Comparison of ENCODE assay signal across 8 mouse cellular contexts in genomic region chr9:14866957-14867356, GRCm38 (mm10). TPM values are rescaled to one million over a fixed set of nuclear protein-coding genes. Genes with fewer than 3 reads are reported as not detected.
DNase-seq lines count a peak whose midpoint lies in the region; ATAC-seq and TF ChIP-seq lines count a peak whose summit lies in the region.

No protein-coding gene starts in this region.

- in situ Hi-C loops in ES-E14 (cut with MboI; ENCODE audit: low sequenced_read_pairs in 2 of 2, unreplicated experiment in 2 of 2), result loop anchor here (10.0 to 25.0 kb wide), 2 partner anchors 145 to 148 kb away; no protein-coding TSS in a partner anchor

- DNase-seq in heart, adult 2 months, result peak in 1 of 2 experiments; percentile 28
- peak; percentile 29 for DNase-seq in ES-E14 (ENCODE audit: low read depth, low spot score)
- DNase-seq in liver, embryonic 14.5 days (ENCODE audit: low read depth in 3 of 3, low spot score in 3 of 3), result peak in 1 of 3 experiments; percentile 15
- peak; percentile 81 for DNase-seq in thymus, postnatal 25 days

- no peaks in the 10 kb centered on the region for H3K79me2 ChIP-seq in heart, adult 2 months (replicated peaks; ENCODE audit: control insufficient read depth, insufficient read depth, low read length)

- H3K4me3 ChIP-seq in heart, adult 2 months, result no peak overlapping the region
- H3K4me3 ChIP-seq in heart, embryonic 12.5 days, result no peak overlapping the region
- H3K4me3 ChIP-seq in ES-E14 (ENCODE audit: insufficient read depth in 1 of 2, low read depth in 1 of 2, low read length in 2 of 2, poor library complexity in 1 of 2, severe bottlenecking in 1 of 2), result no peak overlapping the region
- no peak overlapping the region for H3K4me3 ChIP-seq in embryonic fibroblast, embryonic 13.5 days (ENCODE audit: insufficient read depth, low read length)
- H3K4me3 ChIP-seq in kidney, embryonic 14.5 days (ENCODE audit: low read length), result no peak overlapping the region
- no peak overlapping the region for H3K4me3 ChIP-seq in liver, embryonic 14.5 days (ENCODE audit: insufficient read depth in 1 of 2, low read depth in 2 of 2, low read length in 2 of 2)
- no peak overlapping the region for H3K4me3 ChIP-seq in neural tube, embryonic 14.5 days (ENCODE audit: low read depth, low read length)

- H3K27me3 ChIP-seq in heart, adult 2 months (ENCODE audit: control insufficient read depth, insufficient read depth, low read length), result peaks cover 1% of the 10 kb centered on the region; the same call in 1 of the 2 replicates
- peaks cover 28% of the 10 kb centered on the region for H3K27me3 ChIP-seq in heart, embryonic 12.5 days (replicated peaks)
- no peaks in the 10 kb centered on the region for H3K27me3 ChIP-seq in kidney, embryonic 14.5 days (ENCODE audit: control insufficient read depth, insufficient read depth, low read length)
- peaks cover 5% of the 10 kb centered on the region for H3K27me3 ChIP-seq in liver, embryonic 14.5 days (ENCODE audit: control insufficient read depth, insufficient read depth, low read length)
- no peaks in the 10 kb centered on the region for H3K27me3 ChIP-seq in neural tube, embryonic 14.5 days (ENCODE audit: control insufficient read depth, insufficient read depth, low read length)

- no peak overlapping the region for H3K9ac ChIP-seq in heart, adult 2 months (ENCODE audit: low read depth, low read length)
- no peak overlapping the region for H3K9ac ChIP-seq in heart, embryonic 12.5 days
- H3K9ac ChIP-seq in ES-E14 (ENCODE audit: insufficient read depth, low read depth, low read length, poor library complexity, severe bottlenecking), result no peak overlapping the region
- no peak overlapping the region for H3K9ac ChIP-seq in kidney, embryonic 14.5 days (ENCODE audit: low read depth, low read length)
- H3K9ac ChIP-seq in liver, embryonic 14.5 days (replicated peaks), result no peak overlapping the region
- H3K9ac ChIP-seq in neural tube, embryonic 14.5 days (replicated peaks; ENCODE audit: low read depth, low read length), result no peak overlapping the region

- intact Hi-C loops in heart, adult 2 months (cut with DNase I), result loop anchor here (1.0 to 5.0 kb wide), 2 partner anchors 148 to 345 kb away; no protein-coding TSS in a partner anchor

- H3K27ac ChIP-seq in heart, adult 2 months, result no peak overlapping the region
- no peak overlapping the region for H3K27ac ChIP-seq in heart, embryonic 12.5 days (ENCODE audit: poor library complexity, severe bottlenecking)
- no peak overlapping the region for H3K27ac ChIP-seq in ES-E14 (ENCODE audit: insufficient read depth, low read depth, low read length, poor library complexity, severe bottlenecking)
- no peak overlapping the region for H3K27ac ChIP-seq in embryonic fibroblast, embryonic 13.5 days (ENCODE audit: insufficient read depth, low read length)
- H3K27ac ChIP-seq in kidney, embryonic 14.5 days (ENCODE audit: low read depth, low read length), result no peak overlapping the region
- H3K27ac ChIP-seq in liver, embryonic 14.5 days, result no peak overlapping the region
- H3K27ac ChIP-seq in neural tube, embryonic 14.5 days (ENCODE audit: low read depth, low read length), result no peak overlapping the region

- no peaks in the 10 kb centered on the region for H3K4me1 ChIP-seq in heart, adult 2 months (ENCODE audit: control insufficient read depth, insufficient read depth, low read length)
- no peaks in the 10 kb centered on the region for H3K4me1 ChIP-seq in heart, embryonic 12.5 days (replicated peaks)
- peaks cover 2 to 5% of the 10 kb centered on the region in 2 experiments; a peak in 1 of 4 replicates for H3K4me1 ChIP-seq in ES-E14 (ENCODE audit: control insufficient read depth in 2 of 2, insufficient read depth in 2 of 2, low read length in 2 of 2, poor library complexity in 1 of 2)
- no peaks in the 10 kb centered on the region for H3K4me1 ChIP-seq in embryonic fibroblast, embryonic 13.5 days (ENCODE audit: control insufficient read depth, insufficient read depth, low read length)
- H3K4me1 ChIP-seq in kidney, embryonic 14.5 days (ENCODE audit: control insufficient read depth, insufficient read depth, low read length), result no peaks in the 10 kb centered on the region
- no peaks in the 10 kb centered on the region for H3K4me1 ChIP-seq in liver, embryonic 14.5 days (replicated peaks; ENCODE audit: control insufficient read depth in 2 of 2, insufficient read depth in 2 of 2, low read length in 1 of 2)
- peaks cover under 1% of the 10 kb centered on the region; the same call in 1 of the 2 replicates for H3K4me1 ChIP-seq in neural tube, embryonic 14.5 days (ENCODE audit: control insufficient read depth, insufficient read depth, low read length)

- H3K36me3 ChIP-seq in heart, adult 2 months (ENCODE audit: control insufficient read depth, insufficient read depth, low read length), result no peaks in the 10 kb centered on the region
- no peaks in the 10 kb centered on the region for H3K36me3 ChIP-seq in heart, embryonic 12.5 days
- H3K36me3 ChIP-seq in ES-E14 (ENCODE audit: control insufficient read depth, insufficient read depth, low read length, poor library complexity, severe bottlenecking), result no peaks in the 10 kb centered on the region
- no peaks in the 10 kb centered on the region for H3K36me3 ChIP-seq in kidney, embryonic 14.5 days (ENCODE audit: control insufficient read depth, insufficient read depth, low read length)
- no peaks in the 10 kb centered on the region for H3K36me3 ChIP-seq in liver, embryonic 14.5 days (replicated peaks; ENCODE audit: control insufficient read depth, insufficient read depth, low read depth)
- H3K36me3 ChIP-seq in neural tube, embryonic 14.5 days (ENCODE audit: control insufficient read depth, insufficient read depth, low read length), result no peaks in the 10 kb centered on the region

- WGBS in heart, adult 2 months, result 18% methylated on average over 7 of the region's 7 CpGs
- 27% methylated on average over 7 of the region's 7 CpGs for WGBS in heart, embryonic 12.5 days
- 28% methylated on average over 7 of the region's 7 CpGs for WGBS in kidney, embryonic 14.5 days
- 18% methylated on average over 7 of the region's 7 CpGs for WGBS in liver, embryonic 14.5 days (ENCODE audit: insufficient replicate concordance)
- 35% methylated on average over 7 of the region's 7 CpGs for WGBS in neural tube, embryonic 14.5 days

- no peak for ATAC-seq in heart, embryonic 12.5 days (ENCODE audit: insufficient number of reproducible peaks, low FRiP score)
- peak; percentile 74 for ATAC-seq in kidney, embryonic 14.5 days (ENCODE audit: low FRiP score, low TSS enrichment)
- ATAC-seq in liver, embryonic 14.5 days (ENCODE audit: insufficient read depth), result no peak
- ATAC-seq in neural tube, embryonic 14.5 days (ENCODE audit: low read depth), result peak; percentile 55; the same call in 1 of the 2 replicates

- TF ChIP-seq CTCF in heart, adult 2 months (IDR thresholded peaks at IDR 0.05), result peak; percentile 69
- TF ChIP-seq CTCF in embryonic fibroblast, embryonic 13.5 days (IDR thresholded peaks at IDR 0.05; ENCODE audit: borderline replicate concordance, insufficient read depth, low read length), result peak; percentile 49; the same call in 1 of the 2 replicates
- TF ChIP-seq CTCF in liver, embryonic 14.5 days (IDR thresholded peaks at IDR 0.05; ENCODE audit: low read depth), result peak; percentile 68

- TF ChIP-seq EP300 in heart, adult 2 months (IDR thresholded peaks at IDR 0.05; ENCODE audit: insufficient read depth, low read depth, low read length), result no peak
- TF ChIP-seq EP300 in liver, embryonic 14.5 days (IDR thresholded peaks at IDR 0.05; ENCODE audit: low read depth), result no peak

- TF ChIP-seq POLR2A in heart, adult 2 months (IDR thresholded peaks at IDR 0.05; ENCODE audit: insufficient read depth, low read depth, low read length), result no peak
- no peak for TF ChIP-seq POLR2A in embryonic fibroblast, embryonic 13.5 days (IDR thresholded peaks at IDR 0.05; ENCODE audit: low read depth, low read length)

- H3K4me2 ChIP-seq in heart, embryonic 12.5 days, result no peak overlapping the region
- H3K4me2 ChIP-seq in kidney, embryonic 14.5 days (replicated peaks; ENCODE audit: low read depth, low read length), result no peak overlapping the region
- no peak overlapping the region for H3K4me2 ChIP-seq in liver, embryonic 14.5 days (ENCODE audit: low read depth)
- H3K4me2 ChIP-seq in neural tube, embryonic 14.5 days (ENCODE audit: low read depth, low read length), result no peak overlapping the region

- H3K9me3 ChIP-seq in heart, embryonic 12.5 days (replicated peaks), result no peaks in the 10 kb centered on the region
- no peaks in the 10 kb centered on the region for H3K9me3 ChIP-seq in ES-E14 (ENCODE audit: control insufficient read depth, insufficient read depth, low read depth, low read length)
- no peaks in the 10 kb centered on the region for H3K9me3 ChIP-seq in kidney, embryonic 14.5 days (ENCODE audit: control insufficient read depth, low read length)
- no peaks in the 10 kb centered on the region for H3K9me3 ChIP-seq in liver, embryonic 14.5 days (ENCODE audit: control insufficient read depth, low read length)
- no peaks in the 10 kb centered on the region for H3K9me3 ChIP-seq in neural tube, embryonic 14.5 days (ENCODE audit: control insufficient read depth, low read length)

TF ChIP-seq in ES-E14, 5 proteins besides CTCF, POLR2A, EP300 and RAD21 (continues in another document):
- 0 out of 2 replicates have a peak, but pooled peaks have one; percentile 43 for TF ChIP-seq ZC3H11A (IDR thresholded peaks at IDR 0.05; ENCODE audit: borderline replicate concordance, low read depth, low read length)

RNA-seq across cellular contexts. Expression of gene Gpr83, which starts 6.9 kb away (rescaled TPM):
- not detected for total RNA-seq in heart, adult 2 months (2021)
- polyA plus RNA-seq in heart, adult 2 months (2012; rRNA removed), result 0.14 and 0.15 TPM in 2 replicates
- polyA plus RNA-seq in heart, embryonic 12.5 days (2016; fragmentation: Nextera tagmentation; extraction: Ambion mirVana), result not detected in 2 replicates
- total RNA-seq in ES-E14 (2012; rRNA removed), result 0.49 and 0.63 TPM in 2 replicates
- not detected in 2 replicates for polyA plus RNA-seq in embryonic fibroblast, embryonic 13.5 days (2011; ENCODE audit: insufficient read length, low read depth, missing spikeins)
- polyA plus RNA-seq in kidney, embryonic 14.5 days (2014; fragmentation: Nextera tagmentation; extraction: Ambion mirVana), result 0.37 and 0.46 TPM in 2 replicates
- polyA plus RNA-seq in liver, embryonic 14.5 days (2012; rRNA removed), result not detected in 2 replicates
- polyA plus RNA-seq in liver, embryonic 14.5 days (2014; fragmentation: Nextera tagmentation; extraction: Ambion mirVana), result not detected in 2 replicates
- 0.54 and 0.75 TPM in 2 replicates for polyA plus RNA-seq in neural tube, embryonic 14.5 days (2014; fragmentation: Nextera tagmentation; extraction: Ambion mirVana)

RNA-seq across cellular contexts. Expression of gene Izumo1r, which starts 36.8 kb away (rescaled TPM):
- total RNA-seq in heart, adult 2 months (2021), result not detected
- 0.18 and 0.29 TPM in 2 replicates for polyA plus RNA-seq in heart, adult 2 months (2012; rRNA removed)
- not detected in 2 replicates for polyA plus RNA-seq in heart, embryonic 12.5 days (2016; fragmentation: Nextera tagmentation; extraction: Ambion mirVana)
- 0.16 and 0.31 TPM in 2 replicates for total RNA-seq in ES-E14 (2012; rRNA removed)
- polyA plus RNA-seq in embryonic fibroblast, embryonic 13.5 days (2011; ENCODE audit: insufficient read length, low read depth, missing spikeins), result not detected in 2 replicates
- 0.16 and 0.53 TPM in 2 replicates for polyA plus RNA-seq in kidney, embryonic 14.5 days (2014; fragmentation: Nextera tagmentation; extraction: Ambion mirVana)
- polyA plus RNA-seq in liver, embryonic 14.5 days (2012; rRNA removed), result not detected in 2 replicates
- polyA plus RNA-seq in liver, embryonic 14.5 days (2014; fragmentation: Nextera tagmentation; extraction: Ambion mirVana), result not detected in 2 replicates
- polyA plus RNA-seq in neural tube, embryonic 14.5 days (2014; fragmentation: Nextera tagmentation; extraction: Ambion mirVana), result not detected in 2 replicates

Comparison
In these comparisons a context has a peak if more than half of its experiments do, and no peak if none do; other contexts are left out.
1. ATAC-seq: peak in kidney, embryonic 14.5 days (single experiment) and neural tube, embryonic 14.5 days (single experiment); none in heart, embryonic 12.5 days (single experiment) and liver, embryonic 14.5 days (single experiment).
2. Peak in every context shown above with its lines, with median percentiles within 50 percentile points of each other: CTCF ChIP-seq.